Mouse (Mus musculus): ENCODE results near the gene Plekhg1. TPM values are rescaled to one million over a fixed set of nuclear protein-coding genes. Genes with fewer than 3 reads are reported as not detected.

The Plekhg1 gene
- polyA plus RNA-seq, 1 experiment from 2014 or later = 9.1 TPM

- no peak overlapping the region for H3K4me3 ChIP-seq (replicated peaks; ENCODE audit: low read length)
- no peak overlapping the region for H3K4me2 ChIP-seq (replicated peaks)
- DNase-seq (ENCODE audit: low spot score) = no peak
- H3K27ac ChIP-seq = no peak overlapping the region
- H3K9ac ChIP-seq = no peak overlapping the region
- H3K9me3 ChIP-seq (ENCODE audit: control insufficient read depth, low read length) = no peaks in the 10 kb centered on the region
- WGBS = 64% methylated on average over 3 of the region's 3 CpGs
- H3K27me3 ChIP-seq (ENCODE audit: control insufficient read depth, insufficient read depth, low read length) = no peaks in the 10 kb centered on the region
- H3K4me1 ChIP-seq (replicated peaks; ENCODE audit: control insufficient read depth, insufficient read depth, low read length) = no peaks in the 10 kb centered on the region
- no peaks in the 10 kb centered on the region for H3K36me3 ChIP-seq (replicated peaks; ENCODE audit: control insufficient read depth, insufficient read depth)
- ATAC-seq (ENCODE audit: low FRiP score) = no peak
Observed at GRCm38 (mm10) chr10:3737034-3737433, 3.1 kb upstream of the Plekhg1 start.

GRCm38 (mm10) chr10:3740504-3741388 is 582 bp downstream of the Plekhg1 start:
- Histone ChIP-seq H3K4me2 (replicated peaks) (peak overlapping the region; percentile 84), H3K27me3 (ENCODE audit: control insufficient read depth, insufficient read depth, low read length) (no peaks in the 10 kb centered on the region), H3K4me1 (replicated peaks; ENCODE audit: control insufficient read depth, insufficient read depth, low read length) (no peaks in the 10 kb centered on the region), H3K36me3 (replicated peaks; ENCODE audit: control insufficient read depth, insufficient read depth) (no peaks in the 10 kb centered on the region), H3K4me3 (replicated peaks; ENCODE audit: low read length) (peak overlapping the region; percentile 44), H3K9me3 (ENCODE audit: control insufficient read depth, low read length) (no peaks in the 10 kb centered on the region), H3K9ac (peak overlapping the region; percentile 58), H3K27ac (peak overlapping the region; percentile 54)
- WGBS = 0% methylated on average over 36 of the region's 47 CpGs
- ATAC-seq (ENCODE audit: low FRiP score) = peak; percentile 77
- peak; percentile 81 for DNase-seq (ENCODE audit: low spot score)

GRCm38 (mm10) chr10:3741791-3742190 is 1.6 kb downstream of the Plekhg1 start:
- H3K4me3 ChIP-seq (replicated peaks; ENCODE audit: low read length) = peak overlapping the region; percentile 44
- DNase-seq (ENCODE audit: low spot score) = no peak
- H3K4me1 ChIP-seq (replicated peaks; ENCODE audit: control insufficient read depth, insufficient read depth, low read length) = no peaks in the 10 kb centered on the region
- no peaks in the 10 kb centered on the region for H3K27me3 ChIP-seq (ENCODE audit: control insufficient read depth, insufficient read depth, low read length)
- peak overlapping the region; percentile 84 for H3K4me2 ChIP-seq (replicated peaks)
- no peak for ATAC-seq (ENCODE audit: low FRiP score)
- H3K36me3 ChIP-seq (replicated peaks; ENCODE audit: control insufficient read depth, insufficient read depth) = no peaks in the 10 kb centered on the region
- WGBS = 18% methylated on average over 5 of the region's 5 CpGs
- no peak overlapping the region for H3K27ac ChIP-seq
- no peaks in the 10 kb centered on the region for H3K9me3 ChIP-seq (ENCODE audit: control insufficient read depth, low read length)
- H3K9ac ChIP-seq = no peak overlapping the region

- WGBS = 74% methylated on average over 2 of the region's 2 CpGs
- H3K4me1 ChIP-seq (replicated peaks; ENCODE audit: control insufficient read depth, insufficient read depth, low read length) = no peaks in the 10 kb centered on the region
- H3K27me3 ChIP-seq (ENCODE audit: control insufficient read depth, insufficient read depth, low read length) = no peaks in the 10 kb centered on the region
- no peaks in the 10 kb centered on the region for H3K36me3 ChIP-seq (replicated peaks; ENCODE audit: control insufficient read depth, insufficient read depth)
- no peak overlapping the region for H3K27ac ChIP-seq
- DNase-seq (ENCODE audit: low spot score) = no peak
- H3K9ac ChIP-seq = no peak overlapping the region
- H3K9me3 ChIP-seq (ENCODE audit: control insufficient read depth, low read length) = no peaks in the 10 kb centered on the region
- ATAC-seq (ENCODE audit: low FRiP score) = no peak
- 0 out of 2 replicates have a peak overlapping the region, but pooled peaks have one; percentile 12 for H3K4me2 ChIP-seq (replicated peaks)
- no peak overlapping the region for H3K4me3 ChIP-seq (replicated peaks; ENCODE audit: low read length)
Observed at GRCm38 (mm10) chr10:3743069-3743468, 2.9 kb downstream of the Plekhg1 start.

- Histone ChIP-seq H3K9ac (no peak overlapping the region), H3K36me3 (replicated peaks; ENCODE audit: control insufficient read depth, insufficient read depth) (no peaks in the 10 kb centered on the region), H3K27me3 (ENCODE audit: control insufficient read depth, insufficient read depth, low read length) (no peaks in the 10 kb centered on the region), H3K4me1 (replicated peaks; ENCODE audit: control insufficient read depth, insufficient read depth, low read length) (no peaks in the 10 kb centered on the region), H3K4me2 (replicated peaks) (no peak overlapping the region), H3K27ac (no peak overlapping the region), H3K4me3 (replicated peaks; ENCODE audit: low read length) (no peak overlapping the region), H3K9me3 (ENCODE audit: control insufficient read depth, low read length) (no peaks in the 10 kb centered on the region)
- WGBS = 72% methylated on average over 5 of the region's 5 CpGs
- DNase-seq (ENCODE audit: low spot score) = no peak
- ATAC-seq (ENCODE audit: low FRiP score) = no peak
Observed at GRCm38 (mm10) chr10:3743826-3744225, 3.7 kb downstream of the Plekhg1 start.

- no peak overlapping the region for H3K9ac ChIP-seq
- H3K4me2 ChIP-seq (replicated peaks) = no peak overlapping the region
- DNase-seq (ENCODE audit: low spot score) = no peak
- 50% methylated on average over 3 of the region's 3 CpGs for WGBS
- H3K27me3 ChIP-seq (ENCODE audit: control insufficient read depth, insufficient read depth, low read length) = no peaks in the 10 kb centered on the region
- no peaks in the 10 kb centered on the region for H3K4me1 ChIP-seq (replicated peaks; ENCODE audit: control insufficient read depth, insufficient read depth, low read length)
- no peaks in the 10 kb centered on the region for H3K9me3 ChIP-seq (ENCODE audit: control insufficient read depth, low read length)
- H3K27ac ChIP-seq = no peak overlapping the region
- no peak for ATAC-seq (ENCODE audit: low FRiP score)
- H3K36me3 ChIP-seq (replicated peaks; ENCODE audit: control insufficient read depth, insufficient read depth) = no peaks in the 10 kb centered on the region
- no peak overlapping the region for H3K4me3 ChIP-seq (replicated peaks; ENCODE audit: low read length)
Observed at GRCm38 (mm10) chr10:3746794-3747518, 6.8 kb downstream of the Plekhg1 start.

- H3K4me3 ChIP-seq (replicated peaks; ENCODE audit: low read length) = no peak overlapping the region
- no peaks in the 10 kb centered on the region for H3K27me3 ChIP-seq (ENCODE audit: control insufficient read depth, insufficient read depth, low read length)
- ATAC-seq (ENCODE audit: low FRiP score) (no peak), DNase-seq (ENCODE audit: low spot score) (no peak)
- H3K4me1 ChIP-seq (replicated peaks; ENCODE audit: control insufficient read depth, insufficient read depth, low read length) = no peaks in the 10 kb centered on the region
- H3K36me3 ChIP-seq (replicated peaks; ENCODE audit: control insufficient read depth, insufficient read depth) = no peaks in the 10 kb centered on the region
- H3K4me2 ChIP-seq (replicated peaks) = no peak overlapping the region
- H3K9ac ChIP-seq = no peak overlapping the region
- 85% methylated on average over 1 of the region's 1 CpGs for WGBS
- H3K27ac ChIP-seq = no peak overlapping the region
- no peaks in the 10 kb centered on the region for H3K9me3 ChIP-seq (ENCODE audit: control insufficient read depth, low read length)
Observed at GRCm38 (mm10) chr10:3749580-3749979, 9.4 kb downstream of the Plekhg1 start.

- Histone ChIP-seq H3K27ac (no peak overlapping the region), H3K9ac (no peak overlapping the region), H3K36me3 (replicated peaks; ENCODE audit: control insufficient read depth, insufficient read depth) (no peaks in the 10 kb centered on the region), H3K9me3 (ENCODE audit: control insufficient read depth, low read length) (no peaks in the 10 kb centered on the region), H3K27me3 (ENCODE audit: control insufficient read depth, insufficient read depth, low read length) (no peaks in the 10 kb centered on the region), H3K4me1 (replicated peaks; ENCODE audit: control insufficient read depth, insufficient read depth, low read length) (no peaks in the 10 kb centered on the region), H3K4me3 (replicated peaks; ENCODE audit: low read length) (no peak overlapping the region), H3K4me2 (replicated peaks) (no peak overlapping the region)
- no peak for ATAC-seq (ENCODE audit: low FRiP score)
- 61% methylated on average over 5 of the region's 5 CpGs for WGBS
- DNase-seq (ENCODE audit: low spot score) = no peak
Observed at GRCm38 (mm10) chr10:3761992-3762391, 21.8 kb downstream of the Plekhg1 start.

GRCm38 (mm10) chr10:3763199-3763598 is 23.0 kb downstream of the Plekhg1 start:
- whole genome bisulfite sequencing = 73% methylated on average over 3 of the region's 3 CpGs
- Histone ChIP-seq H3K36me3 (replicated peaks; ENCODE audit: control insufficient read depth, insufficient read depth) (no peaks in the 10 kb centered on the region), H3K9me3 (ENCODE audit: control insufficient read depth, low read length) (no peaks in the 10 kb centered on the region), H3K9ac (no peak overlapping the region), H3K4me3 (replicated peaks; ENCODE audit: low read length) (no peak overlapping the region), H3K4me1 (replicated peaks; ENCODE audit: control insufficient read depth, insufficient read depth, low read length) (no peaks in the 10 kb centered on the region), H3K27ac (no peak overlapping the region), H3K27me3 (ENCODE audit: control insufficient read depth, insufficient read depth, low read length) (no peaks in the 10 kb centered on the region), H3K4me2 (replicated peaks) (no peak overlapping the region)
- ATAC-seq (ENCODE audit: low FRiP score) = no peak
- no peak for DNase-seq (ENCODE audit: low spot score)

Measured in hindbrain, embryonic 14.5 days (tissue).